Mouse (Mus musculus) adrenal gland, postnatal 14 days (tissue): ENCODE measurements at regions not wholly inside any gene's neighbourhood (a gene's known extent, or its start where the extent isn't known, plus 50 kb on each side); places are given as distances from the start of the nearest gene placed in this dataset.

Experiments used
- DNase-seq: peaks from one replicate; pipeline ENCODE4 v3.0.0; 2021; ENCODE audit warnings: mixed read lengths
- microRNA-seq, 2 experiments: library from miRNA; unstranded; fragments of <30 nt; microRNA quantifications; one replicate each; pipeline ENCODE4 v1.2.0; 2021

- DNase-seq = no peak
Measured at GRCm38 (mm10) chr3:137795754-137796315, 68.5 kb upstream of the H2afz start.

GRCm38 (mm10) chr3:137798769-137799168 lies 65.5 kb upstream of the H2afz start:
- DNase-seq = no peak

- DNase-seq = peak; percentile 20
Measured at GRCm38 (mm10) chr3:137801402-137802020, 62.8 kb upstream of the H2afz start.

- no peak for DNase-seq
Measured at GRCm38 (mm10) chr3:137807423-137807822, 56.9 kb upstream of the H2afz start.

- DNase-seq = no peak
Measured at GRCm38 (mm10) chr3:137807913-137808684, 56.2 kb upstream of the H2afz start.

GRCm38 (mm10) chr3:137810123-137810522 lies 54.2 kb upstream of the H2afz start:
- no peak for DNase-seq

Small RNAs in the stretch of these regions (microRNA-seq; reads per million reads assigned to microRNA genes)
- gene Mir6380 = 0 reads per million in 2 experiments
